Mouse (Mus musculus) adrenal gland, adult 10 weeks (tissue): ENCODE results near the gene Fam83e. TPM values are rescaled to one million over a fixed set of nuclear protein-coding genes. Genes with fewer than 3 reads are reported as not detected.

Experiments used
- polyA plus RNA-seq: library from polyadenylated mRNA; stranded (reverse); fragments of 350-450 nt; fragmentation: Illumina TruSeq; extraction: RNeasy Lipid Tissue Mini Kit (QIAGEN cat#74804); gene quantifications from one replicate; pipeline ENCODE4 v1.2.3, GENCODE M21; 2014; ENCODE audit warnings: low read depth, low replicate concordance

Fam83e gene
- polyA plus RNA-seq: not detected

DNA sequence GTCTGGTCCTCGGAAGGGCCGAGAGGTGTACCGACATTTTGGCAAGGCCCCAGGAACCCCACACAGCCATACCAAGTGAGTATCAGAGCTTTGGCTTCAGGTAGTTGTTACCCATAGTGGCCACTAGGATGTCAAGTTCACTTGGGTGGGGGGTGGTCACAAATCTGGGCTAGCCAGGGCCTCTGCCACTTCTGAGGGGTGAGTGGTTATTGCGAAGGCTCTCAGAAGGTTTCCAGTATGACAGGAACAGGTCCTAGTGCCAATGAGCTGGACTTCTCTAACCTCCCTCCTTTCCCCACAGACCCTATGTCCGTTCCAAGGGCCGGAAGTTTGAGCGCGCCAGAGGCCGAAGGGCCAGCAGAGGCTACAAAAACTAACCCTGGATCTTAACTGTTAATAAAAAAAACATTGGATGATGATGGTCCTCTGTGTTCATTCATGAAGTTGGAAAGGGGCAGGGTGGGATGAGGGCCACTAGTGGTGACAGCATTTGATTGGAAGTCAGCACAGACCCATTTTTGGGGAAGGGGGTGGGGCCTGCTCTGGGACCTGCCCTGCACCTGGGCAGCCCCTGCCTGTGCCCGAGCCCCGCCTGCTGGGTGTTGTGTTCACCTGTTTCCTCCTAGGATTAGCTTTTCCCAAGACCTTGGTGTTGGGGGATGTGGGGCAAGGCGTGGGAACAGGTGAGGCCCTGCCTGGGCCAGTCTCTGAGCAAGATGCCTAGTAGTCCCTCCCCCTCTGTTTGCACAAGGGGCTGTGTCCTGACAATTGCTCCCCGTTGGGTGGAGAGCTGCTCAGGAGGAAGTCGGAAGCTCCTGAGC, at the start of gene Fam83e:
TSS of gene Fam83e (plus strand) at position 800 of the 821 bp plus-strand sequence.

DNA sequence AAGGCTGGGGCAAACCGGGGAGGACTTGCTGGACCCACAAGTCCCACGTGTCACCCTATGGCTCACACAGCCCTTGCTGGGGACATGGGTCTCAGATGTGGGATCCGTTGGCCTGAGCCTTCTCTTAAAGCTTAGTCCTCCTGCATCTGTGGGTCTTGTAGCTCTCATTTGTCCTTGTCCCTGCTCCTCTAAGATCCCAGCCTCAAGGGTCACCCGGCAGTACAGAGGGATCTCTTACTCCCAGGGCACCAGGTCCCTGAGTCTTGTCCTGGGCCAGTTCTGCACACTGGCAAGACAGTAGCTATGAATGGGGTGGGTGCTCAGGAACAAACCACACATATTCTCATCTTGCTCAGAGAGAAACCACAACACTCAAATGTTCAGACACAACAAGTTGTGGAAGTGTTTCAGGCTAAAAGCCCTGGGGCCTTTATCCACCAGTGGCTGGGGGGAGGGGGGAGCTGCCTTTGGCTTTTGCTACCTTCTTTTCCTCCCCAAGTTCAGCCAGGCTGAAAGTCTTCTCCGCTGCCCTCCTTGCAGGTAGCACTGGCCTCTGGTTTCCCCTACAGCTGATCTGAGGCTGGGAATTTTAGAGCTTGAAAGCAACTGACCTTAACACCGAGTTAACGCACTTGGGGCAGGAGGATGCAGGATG, 37.5 kb upstream of the Fam83e start, which contains the start of gene Ntn5:
TSS of gene Ntn5 (plus strand) at position 627 of the 655 bp plus-strand sequence.

DNA sequence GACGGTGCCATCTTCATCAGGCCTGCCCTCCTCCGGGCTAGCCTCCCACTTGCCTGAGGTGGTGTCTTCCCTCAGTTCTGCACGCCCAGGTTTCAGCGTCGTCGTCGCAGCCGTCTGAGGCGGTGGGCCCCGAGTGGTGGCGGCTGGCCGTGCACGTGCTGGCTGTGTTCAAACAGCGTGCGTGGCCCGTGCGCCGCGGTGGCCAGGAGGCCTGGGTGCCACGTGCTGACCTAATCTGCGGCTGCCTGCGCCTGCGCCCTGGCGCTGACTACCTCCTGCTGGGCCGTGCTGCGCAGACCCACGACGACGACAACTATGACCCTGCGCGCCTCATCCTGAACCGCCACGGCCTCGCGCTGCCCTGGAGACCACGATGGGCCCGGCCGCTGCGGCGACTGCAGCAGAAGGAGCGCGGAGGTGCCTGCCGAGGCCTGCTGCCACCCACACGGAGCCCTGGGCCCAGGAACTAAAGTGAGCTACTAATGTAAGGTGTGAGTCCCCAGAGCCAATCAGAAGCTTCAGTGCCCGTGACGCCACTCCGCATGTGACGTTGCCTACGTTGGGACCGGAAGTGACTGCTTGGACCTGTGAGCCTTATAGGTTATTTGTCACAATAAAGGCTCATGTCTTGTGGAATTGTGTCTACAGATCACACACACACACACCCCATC, 27.0 kb upstream of the Fam83e start, which contains the start of gene Sec1:
TSS of gene Sec1 (minus strand) at position 482 of the 671 bp plus-strand sequence.

DNA sequence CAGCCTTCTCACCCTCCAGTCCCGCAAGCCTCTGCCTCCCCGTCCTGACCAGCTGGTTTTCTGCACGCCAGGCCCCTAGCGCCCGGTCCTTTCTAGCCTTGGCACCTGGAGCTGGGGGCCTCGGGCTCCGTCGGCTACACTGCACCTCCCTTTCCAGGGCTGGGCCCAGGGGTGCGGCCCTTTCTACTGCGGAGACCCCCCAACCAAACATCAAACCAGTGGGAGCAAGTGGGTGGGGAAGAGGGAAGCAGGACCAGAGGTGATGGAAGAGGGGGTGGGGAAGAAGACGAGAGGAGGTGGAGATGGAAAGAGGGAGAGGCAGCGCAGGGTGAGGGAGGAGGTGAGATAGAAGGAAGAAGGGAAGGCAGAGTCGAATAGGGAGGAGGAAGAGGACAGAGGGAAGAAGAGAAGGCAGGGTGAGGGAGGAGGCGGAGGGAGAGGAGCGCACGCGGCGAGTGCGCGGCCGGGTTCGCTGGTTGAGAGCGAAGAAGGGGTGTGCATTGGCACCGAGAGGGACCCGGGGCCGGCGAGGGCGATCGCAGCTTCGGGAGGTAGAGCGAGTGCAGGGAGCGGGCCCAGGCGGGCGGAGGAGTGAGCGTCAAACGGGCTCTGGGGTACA, 21.4 kb upstream of the Fam83e start, which contains the start of gene Car11:
TSS of gene Car11 (plus strand) at position 321 of the 619 bp plus-strand sequence.

DNA sequence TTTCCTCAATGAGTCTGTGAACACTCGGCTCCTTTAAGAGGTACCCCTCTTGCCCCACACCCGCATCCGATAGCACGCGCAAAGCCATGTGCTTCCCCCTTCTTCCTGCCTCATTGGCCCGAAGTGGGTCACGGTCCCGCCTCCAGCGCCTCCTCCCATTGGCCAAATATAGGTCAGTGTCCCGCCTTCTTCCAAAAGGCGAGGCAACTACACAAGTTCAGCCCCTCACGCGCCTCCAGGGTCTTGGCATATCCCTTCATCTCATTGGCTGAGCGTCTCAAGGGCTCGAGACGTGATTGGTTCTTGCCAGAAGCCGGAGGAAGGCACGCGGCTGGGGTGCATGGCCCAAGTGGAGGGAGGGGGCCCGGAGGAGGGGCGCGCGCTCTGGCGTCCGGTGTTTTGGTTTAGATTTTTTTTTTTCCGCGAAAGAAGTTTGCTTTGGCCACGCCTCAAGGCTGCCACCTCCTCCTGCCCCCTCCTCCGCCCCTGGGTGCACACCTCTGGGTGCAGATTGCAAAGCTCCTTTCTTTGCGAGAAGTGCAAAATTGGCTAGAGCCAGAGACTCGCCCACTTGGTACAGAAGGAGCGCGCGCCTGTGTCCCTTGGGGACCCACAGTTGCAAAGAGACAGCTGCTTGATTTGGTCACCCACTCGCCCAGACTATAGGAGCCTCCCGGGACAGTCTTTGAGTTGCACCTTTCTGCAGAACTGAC, 16.1 kb upstream of the Fam83e start, which contains the start of gene Dbp:
TSS of gene Dbp (plus strand) at position 359 of the 713 bp plus-strand sequence.

DNA sequence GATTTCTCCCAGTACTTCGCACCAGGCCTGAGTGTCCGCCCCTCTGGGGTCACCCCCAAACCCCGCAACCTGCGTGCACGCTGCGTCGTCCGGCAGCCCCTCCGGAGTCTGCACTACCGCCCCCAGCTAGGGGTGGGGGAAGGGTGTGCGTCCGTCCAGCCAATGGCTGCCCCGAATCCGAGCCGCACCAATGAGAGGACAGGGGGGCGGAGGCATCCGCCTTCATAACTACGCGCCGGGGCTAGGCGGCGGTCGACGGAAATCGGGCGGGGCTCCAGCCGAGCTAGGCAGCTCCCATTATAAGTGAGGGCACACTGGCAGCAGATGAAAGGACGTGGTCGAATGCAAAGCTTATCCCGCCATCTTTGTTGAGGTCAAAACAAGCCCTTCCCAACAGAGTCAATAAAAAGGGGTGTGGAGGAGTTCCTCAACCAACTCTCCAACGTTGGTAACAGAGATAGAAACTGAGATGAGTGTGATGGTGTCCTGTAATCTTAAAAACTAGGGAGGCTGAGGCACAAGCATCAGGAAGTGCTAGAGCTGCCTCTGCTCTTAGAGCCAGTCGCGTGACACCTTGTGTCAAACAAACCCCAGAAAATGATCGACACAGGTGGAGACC, 5.8 kb upstream of the Fam83e start, which contains the start of gene Rpl18:
TSS of gene Rpl18 (plus strand) at position 368 of the 619 bp plus-strand sequence.

DNA sequence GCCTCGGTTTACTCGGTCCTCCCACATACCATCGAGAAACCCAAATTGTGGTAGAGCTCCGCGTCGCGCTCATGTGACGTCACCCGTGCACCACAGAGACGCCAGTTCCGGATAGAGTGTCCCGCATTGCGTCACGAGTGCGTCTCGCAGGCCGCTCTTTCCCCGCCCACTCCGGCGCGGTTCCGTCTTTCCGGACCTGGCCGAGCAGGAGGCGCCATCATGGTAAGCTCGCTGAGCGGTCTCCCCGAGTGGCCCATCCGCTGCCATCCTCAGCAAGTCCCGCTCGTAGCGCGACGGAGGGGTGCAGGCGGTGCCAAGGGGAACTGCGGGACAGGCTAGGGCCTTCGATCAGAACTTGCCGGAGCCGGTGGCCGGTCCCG, 3.1 kb upstream of the Fam83e start, which contains the start of gene Sphk2:
TSS of gene Sphk2 (minus strand) at position 85 of the 380 bp plus-strand sequence.

DNA sequence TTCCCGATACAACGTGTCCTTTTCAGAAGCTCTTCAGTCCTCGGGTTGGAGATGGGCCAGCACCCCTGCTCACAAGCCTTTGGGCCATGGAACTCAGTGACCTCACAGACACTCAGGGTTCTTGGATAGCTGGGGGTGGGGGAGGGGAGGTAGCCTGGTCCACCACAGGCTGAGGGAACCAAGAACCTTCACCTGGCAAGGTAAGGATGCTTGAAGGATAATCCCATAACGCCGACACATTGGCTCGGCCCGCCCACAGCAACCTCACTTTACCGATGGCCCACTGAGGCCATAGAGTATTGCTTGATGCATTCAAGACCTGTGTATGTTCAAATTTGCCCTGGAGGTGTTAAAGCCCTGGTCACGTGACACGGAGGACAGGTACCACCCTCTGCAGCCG, 4.7 kb downstream of the Fam83e start, which contains the start of gene Spaca4:
TSS of gene Spaca4 (minus strand) at position 101 of the 400 bp plus-strand sequence.

Other genes with a start within 250 kb of the Fam83e start
- gene Tulp2, start 239.3 kb upstream of the Fam83e start, polyA plus RNA-seq: not detected
- gene Gm45808, start 234.4 kb upstream of the Fam83e start, polyA plus RNA-seq: not detected
- 122 TPM for gene Dhdh, start 232.4 kb upstream of the Fam83e start, polyA plus RNA-seq
- gene Nucb1, start 210.8 kb upstream of the Fam83e start, polyA plus RNA-seq: 68.5 TPM
- 3.1 TPM for gene Ppp1r15a, start 194.9 kb upstream of the Fam83e start, polyA plus RNA-seq
- gene Plekha4, start 194.9 kb upstream of the Fam83e start, polyA plus RNA-seq: 1.2 TPM
- not detected for gene Hsd17b14, start 166.3 kb upstream of the Fam83e start, polyA plus RNA-seq
- gene Bcat2, start 151.1 kb upstream of the Fam83e start, polyA plus RNA-seq: 8.7 TPM
- not detected for gene Fgf21, start 105.7 kb upstream of the Fam83e start, polyA plus RNA-seq
- gene Fut1, start 103.9 kb upstream of the Fam83e start, polyA plus RNA-seq: not detected
- not detected for gene Izumo1, start 99.4 kb upstream of the Fam83e start, polyA plus RNA-seq
- gene Rasip1, start 93.7 kb upstream of the Fam83e start, polyA plus RNA-seq: 0.23 TPM
- 0.17 TPM for gene Mamstr, start 81.2 kb upstream of the Fam83e start, polyA plus RNA-seq
- not detected for gene Fut2, start 54.8 kb upstream of the Fam83e start, polyA plus RNA-seq
- not detected for gene Ntn5, start 37.2 kb upstream of the Fam83e start, polyA plus RNA-seq
- not detected for gene Sec1, start 26.8 kb upstream of the Fam83e start, polyA plus RNA-seq
- gene Car11, start 21.4 kb upstream of the Fam83e start, polyA plus RNA-seq: 0.93 TPM
- gene Dbp, start 16.1 kb upstream of the Fam83e start, polyA plus RNA-seq: 9.2 TPM
- gene Rpl18, start 5.8 kb upstream of the Fam83e start, polyA plus RNA-seq: not detected
- gene Sphk2, start 3.2 kb upstream of the Fam83e start, polyA plus RNA-seq: 0.82 TPM
- gene Spaca4, start 4.6 kb downstream of the Fam83e start, polyA plus RNA-seq: not detected
- not detected for gene Lmtk3, start 62.5 kb downstream of the Fam83e start, polyA plus RNA-seq
- not detected for gene Sult2b1, start 63.5 kb downstream of the Fam83e start, polyA plus RNA-seq
- gene Cyth2, start 93.4 kb downstream of the Fam83e start, polyA plus RNA-seq: 25.3 TPM
- not detected for gene Kcnj14, start 103.6 kb downstream of the Fam83e start, polyA plus RNA-seq
- gene Grwd1, start 109.7 kb downstream of the Fam83e start, polyA plus RNA-seq: 1.9 TPM
- gene Kdelr1, start 151.6 kb downstream of the Fam83e start, polyA plus RNA-seq: 84.8 TPM
- not detected for gene Grin2d, start 157.2 kb downstream of the Fam83e start, polyA plus RNA-seq
- not detected for gene Syngr4, start 175.5 kb downstream of the Fam83e start, polyA plus RNA-seq
- 4.7 TPM for gene Tmem143, start 175.7 kb downstream of the Fam83e start, polyA plus RNA-seq
- gene Emp3, start 200.2 kb downstream of the Fam83e start, polyA plus RNA-seq: 15.2 TPM
- gene Ccdc114, start 202.9 kb downstream of the Fam83e start, polyA plus RNA-seq: 3.8 TPM